Mouse (Mus musculus) embryonic fibroblast, embryonic 13.5 days (primary cell): Measurements from ENCODE around the gene Mrps2.

Experiments
- CTCF ChIP-seq: IDR thresholded peaks from 2 replicates; pipeline ENCODE4 v1.5.1; 2011; ENCODE audit warnings: mild to moderate bottlenecking, control low read depth, low read length, moderate library complexity, borderline replicate concordance; ENCODE audit not compliant: insufficient read depth
- POLR2A ChIP-seq: IDR thresholded peaks from 2 replicates; pipeline ENCODE4 v1.6.1; 2011; ENCODE audit warnings: low read depth, mild to moderate bottlenecking, control low read depth, low read length, moderate library complexity

DNA sequence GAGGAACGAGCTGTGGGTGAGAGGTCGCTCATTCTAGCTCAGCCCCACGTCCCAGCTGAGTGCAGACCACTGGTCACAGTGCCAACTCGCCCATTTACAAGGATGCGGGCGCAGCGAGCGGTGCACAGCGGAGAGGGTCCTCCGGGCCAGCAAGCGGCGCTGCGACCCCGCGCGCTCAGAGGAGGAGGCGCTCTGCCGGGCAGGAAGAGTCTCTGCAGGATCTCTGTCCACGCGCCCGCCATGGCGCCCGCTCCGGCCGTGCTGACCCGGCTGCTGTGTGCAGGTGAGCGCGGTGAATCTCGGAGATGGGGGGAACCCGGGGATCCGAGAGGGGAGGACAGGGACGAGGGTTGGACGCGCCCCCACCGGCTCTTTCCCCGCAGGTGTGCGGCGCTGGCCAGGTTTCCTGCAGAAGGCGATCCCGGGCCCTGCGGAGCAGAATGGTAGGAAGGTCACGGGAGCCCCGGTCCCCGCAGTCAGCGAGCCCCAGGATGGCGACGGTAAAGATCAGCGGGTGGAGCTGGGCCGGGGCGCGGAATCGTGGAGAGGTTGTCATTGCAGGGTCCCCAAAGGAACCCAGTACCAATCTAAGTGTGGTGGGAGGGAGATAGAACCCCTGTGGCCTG, at the start of gene Mrps2:
- peak; percentile 90 for TF ChIP-seq POLR2A
- TF ChIP-seq CTCF, result peak; percentile 77
